Mouse (Mus musculus) CH12.LX (cell line): ENCODE measurements around the gene Rabac1. TPM values are rescaled to one million over a fixed set of nuclear protein-coding genes. Genes with fewer than 3 reads are reported as not detected.

Experiments
- DNase-seq: peaks from one replicate; pipeline ENCODE4 v3.0.0-alpha.2; 2013; ENCODE audit errors: extremely low read depth
- H3K27ac ChIP-seq: 2 replicates; pipeline ENCODE4 v1.5.1; 2012; ENCODE audit warnings: low read depth, mild to moderate bottlenecking, control low read depth, moderate library complexity; ENCODE audit not compliant: insufficient read depth
- H3K27me3 ChIP-seq: replicated peaks from 2 replicates; pipeline ENCODE3; 2012; ENCODE audit warnings: inconsistent platforms
- H3K36me3 ChIP-seq, 2 experiments: replicated peaks in 1 of 2; 2 replicates each; pipeline versions ENCODE3 to v1.6.1; 2012; ENCODE audit warnings: inconsistent platforms in 1 of 2, low read length in 1 of 2, mild to moderate bottlenecking in 1 of 2, mixed read lengths in 1 of 2, moderate library complexity in 1 of 2; ENCODE audit not compliant: control insufficient read depth in 1 of 2, insufficient read depth in 1 of 2
- H3K4me1 ChIP-seq, 2 experiments: 2 replicates each; pipeline ENCODE4 v1.6.1; 2012; ENCODE audit warnings: inconsistent platforms in 1 of 2, moderate library complexity in 1 of 2; ENCODE audit not compliant: insufficient read depth in 2 of 2, control insufficient read depth in 1 of 2
- H3K4me2 ChIP-seq: 2 replicates; pipeline ENCODE4 v1.6.1; 2012; ENCODE audit warnings: low read depth, mild to moderate bottlenecking, control low read depth; ENCODE audit not compliant: poor library complexity, insufficient read depth, severe bottlenecking
- H3K4me3 ChIP-seq, 3 experiments: fragments of 150-350 bp in 1 of 3; sonication (generic) in 1 of 3; replicated peaks in 1 of 3; 2 replicates each; pipeline versions ENCODE3 to v1.5.1; 2011 to 2012; ENCODE audit warnings: low read depth in 2 of 3, low read length in 2 of 3, mild to moderate bottlenecking in 2 of 3, moderate library complexity in 2 of 3, control low read depth in 1 of 3, improper control_type of control experiment in 1 of 3, inconsistent platforms in 1 of 3, mixed read lengths in 1 of 3; ENCODE audit not compliant: poor library complexity in 1 of 3
- H3K79me2 ChIP-seq: replicated peaks from 2 replicates; pipeline ENCODE4 v1.6.1; 2012; ENCODE audit warnings: mild to moderate bottlenecking, moderate library complexity; ENCODE audit not compliant: control insufficient read depth, poor library complexity, insufficient read depth, severe bottlenecking; ENCODE audit errors: extremely low read depth
- H3K9ac ChIP-seq: 2 replicates; pipeline ENCODE4 v1.6.1; 2012; ENCODE audit warnings: low read depth, mild to moderate bottlenecking, control low read depth, moderate library complexity; ENCODE audit not compliant: insufficient read depth
- H3K9me3 ChIP-seq: replicated peaks from 2 replicates; pipeline ENCODE3; 2012; ENCODE audit warnings: low read length, inconsistent platforms, mixed read lengths
- BHLHE40 ChIP-seq: IDR thresholded peaks from 2 replicates; pipeline ENCODE4 v1.6.1; 2011; ENCODE audit warnings: mild to moderate bottlenecking, low read depth, low read length, improper control_type of control experiment
- CHD1 ChIP-seq: IDR thresholded peaks from 2 replicates; pipeline ENCODE4 v1.6.1; 2012; ENCODE audit warnings: low read depth, low read length, improper control_type of control experiment, inconsistent platforms
- CHD2 ChIP-seq: IDR thresholded peaks from 2 replicates; pipeline ENCODE4 v1.6.1; 2011; ENCODE audit warnings: low read length, improper control_type of control experiment
- CTCF ChIP-seq, 2 experiments: IDR thresholded peaks in 1 of 2; conservative IDR thresholded peaks in 1 of 2; 2 replicates each; pipeline ENCODE4 v1.5.1; 2011 to 2012; ENCODE audit warnings: low read depth in 2 of 2, low read length in 2 of 2, improper control_type of control experiment in 1 of 2, inconsistent platforms in 1 of 2, mild to moderate bottlenecking in 1 of 2, moderate library complexity in 1 of 2
- E2F4 ChIP-seq: IDR thresholded peaks from 2 replicates; pipeline ENCODE4 v1.6.1; 2011; ENCODE audit warnings: low read depth, low read length, improper control_type of control experiment; ENCODE audit not compliant: insufficient replicate concordance
- ELF1 ChIP-seq: IDR thresholded peaks from 2 replicates; pipeline ENCODE4 v1.6.1; 2014; ENCODE audit warnings: low read depth, mild to moderate bottlenecking, inconsistent platforms, low read length, improper control_type of control experiment
- EP300 ChIP-seq: IDR thresholded peaks from 2 replicates; pipeline ENCODE4 v1.6.1; 2011; ENCODE audit warnings: low read length, improper control_type of control experiment
- ETS1 ChIP-seq: conservative IDR thresholded peaks from 2 replicates; pipeline ENCODE4 v1.6.1; 2012; ENCODE audit warnings: low read depth, mild to moderate bottlenecking, inconsistent platforms, low read length, improper control_type of control experiment, moderate library complexity
- GABPA ChIP-seq: IDR thresholded peaks from 2 replicates; pipeline ENCODE4 v1.6.1; 2012; ENCODE audit warnings: low read depth, low read length, improper control_type of control experiment, inconsistent platforms; ENCODE audit not compliant: insufficient replicate concordance
- HCFC1 ChIP-seq: IDR thresholded peaks from 2 replicates; pipeline ENCODE4 v1.6.1; 2012; ENCODE audit warnings: low read depth, mild to moderate bottlenecking, inconsistent platforms, low read length, improper control_type of control experiment
- IRF4 ChIP-seq: IDR thresholded peaks from 2 replicates; pipeline ENCODE4 v1.6.1; 2014; ENCODE audit warnings: low read depth, mild to moderate bottlenecking, inconsistent platforms, low read length, improper control_type of control experiment
- JUN ChIP-seq: IDR thresholded peaks from 2 replicates; pipeline ENCODE4 v1.6.1; 2011; ENCODE audit warnings: low read depth, mild to moderate bottlenecking, low read length, improper control_type of control experiment, moderate library complexity; ENCODE audit not compliant: insufficient read depth
- JUND ChIP-seq: conservative IDR thresholded peaks from 2 replicates; pipeline ENCODE4 v1.6.1; 2011; ENCODE audit warnings: low read depth, low read length, improper control_type of control experiment
- KAT2A ChIP-seq: IDR thresholded peaks from 2 replicates; pipeline ENCODE4 v1.6.1; 2012; ENCODE audit warnings: low read length, improper control_type of control experiment, inconsistent platforms; ENCODE audit not compliant: insufficient replicate concordance
- MAFK ChIP-seq: IDR thresholded peaks from 2 replicates; pipeline ENCODE4 v1.6.1; 2011; ENCODE audit warnings: low read length, improper control_type of control experiment; ENCODE audit not compliant: insufficient replicate concordance
- MAX ChIP-seq: IDR thresholded peaks from 2 replicates; pipeline ENCODE4 v1.6.1; 2011; ENCODE audit warnings: low read length, improper control_type of control experiment
- MAZ ChIP-seq: IDR thresholded peaks from 2 replicates; pipeline ENCODE4 v1.6.1; 2012; ENCODE audit warnings: low read depth, mild to moderate bottlenecking, inconsistent platforms, low read length, improper control_type of control experiment, moderate library complexity
- MEF2A ChIP-seq: IDR thresholded peaks from 2 replicates; pipeline ENCODE4 v1.6.1; 2014; ENCODE audit warnings: low read depth, mild to moderate bottlenecking, inconsistent platforms, low read length, improper control_type of control experiment, borderline replicate concordance
- MXI1 ChIP-seq: IDR thresholded peaks from 2 replicates; pipeline ENCODE4 v1.6.1; 2011; ENCODE audit warnings: mild to moderate bottlenecking, low read depth, low read length, improper control_type of control experiment
- MYC ChIP-seq: IDR thresholded peaks from 2 replicates; pipeline ENCODE4 v1.6.1; 2011; ENCODE audit warnings: low read depth, mild to moderate bottlenecking, improper control_type of control experiment, low read length
- NELFE ChIP-seq: IDR thresholded peaks from 2 replicates; pipeline ENCODE4 v1.6.1; 2011; ENCODE audit warnings: low read depth, low read length, improper control_type of control experiment
- NRF1 ChIP-seq: IDR thresholded peaks from 2 replicates; pipeline ENCODE4 v1.6.1; 2014; ENCODE audit warnings: low read depth, mild to moderate bottlenecking, inconsistent platforms, low read length, improper control_type of control experiment, moderate library complexity
- PAX5 ChIP-seq: IDR thresholded peaks from 2 replicates; pipeline ENCODE4 v1.6.1; 2012; ENCODE audit warnings: low read length, inconsistent platforms, mixed read lengths
- POLR2A ChIP-seq: IDR thresholded peaks from 2 replicates; pipeline ENCODE4 v1.6.1; 2011; ENCODE audit warnings: low read depth, mild to moderate bottlenecking, improper control_type of control experiment, low read length
- POLR2AphosphoS2 ChIP-seq: IDR thresholded peaks from 2 replicates; pipeline ENCODE4 v1.6.1; 2011; ENCODE audit warnings: low read depth, low read length, improper control_type of control experiment
- RAD21 ChIP-seq: IDR thresholded peaks from 2 replicates; pipeline ENCODE4 v1.6.1; 2011; ENCODE audit warnings: low read depth, mild to moderate bottlenecking, low read length, improper control_type of control experiment, moderate library complexity
- RCOR1 ChIP-seq: conservative IDR thresholded peaks from 2 replicates; pipeline ENCODE4 v1.6.1; 2012; ENCODE audit warnings: low read depth, mild to moderate bottlenecking, inconsistent platforms, low read length, improper control_type of control experiment
- SIN3A ChIP-seq: IDR thresholded peaks from 2 replicates; pipeline ENCODE4 v1.6.1; 2012; ENCODE audit warnings: low read length, improper control_type of control experiment, inconsistent platforms
- SMC3 ChIP-seq: IDR thresholded peaks from 2 replicates; pipeline ENCODE4 v1.6.1; 2011; ENCODE audit warnings: low read depth, low read length, improper control_type of control experiment
- TBP ChIP-seq: conservative IDR thresholded peaks from 2 replicates; pipeline ENCODE4 v1.6.1; 2011; ENCODE audit warnings: low read depth, low read length, improper control_type of control experiment
- TCF12 ChIP-seq: IDR thresholded peaks from 2 replicates; pipeline ENCODE4 v1.6.1; 2014; ENCODE audit warnings: low read depth, mild to moderate bottlenecking, inconsistent platforms, low read length, improper control_type of control experiment
- UBTF ChIP-seq: IDR thresholded peaks from 2 replicates; pipeline ENCODE4 v1.6.1; 2012; ENCODE audit warnings: low read depth, mild to moderate bottlenecking, inconsistent platforms, low read length, improper control_type of control experiment, moderate library complexity
- USF1 ChIP-seq: IDR thresholded peaks from 2 replicates; pipeline ENCODE4 v1.6.1; 2014; ENCODE audit warnings: low read depth, mild to moderate bottlenecking, inconsistent platforms, low read length, improper control_type of control experiment
- USF2 ChIP-seq: conservative IDR thresholded peaks from 2 replicates; pipeline ENCODE4 v1.6.1; 2011; ENCODE audit warnings: low read depth, low read length, improper control_type of control experiment
- ZC3H11A ChIP-seq: IDR thresholded peaks from 2 replicates; pipeline ENCODE4 v1.6.1; 2012; ENCODE audit warnings: low read depth, mild to moderate bottlenecking, inconsistent platforms, low read length, improper control_type of control experiment
- ZMIZ1 ChIP-seq: IDR thresholded peaks from 2 replicates; pipeline ENCODE4 v1.6.1; 2012; ENCODE audit warnings: low read depth, mild to moderate bottlenecking, inconsistent platforms, low read length, improper control_type of control experiment
- ZNF384 ChIP-seq: IDR thresholded peaks from 2 replicates; pipeline ENCODE4 v1.6.1; 2012; ENCODE audit warnings: low read depth, low read length, improper control_type of control experiment, inconsistent platforms
- dilution Hi-C: fragments of 300-500 bp; cut with MboI; formaldehyde crosslinking; loops from 2 replicates; pipeline ENCODE4 v1.14.3; 2020; ENCODE audit warnings: low sequenced_read_pairs; ENCODE audit not compliant: extremely low pct_unique_long_range_greater_than_20kb, extremely low pct_ligation_motif_present
- in situ Hi-C: fragments of 300-500 bp; cut with MboI; formaldehyde crosslinking; loops from 3 replicates; pipeline ENCODE4 v1.14.3; 2019; ENCODE audit warnings: low sequenced_read_pairs, low pct_ligation_motif_present, low pct_unique_long_range_greater_than_20kb, mixed read lengths
- polyA plus RNA-seq: library from polyadenylated mRNA; unstranded; fragments of >175 nt; gene quantifications from 2 replicates; pipeline ENCODE4 v1.2.1, GENCODE M21; 2012; ENCODE audit warnings: low read depth; ENCODE audit not compliant: insufficient read length
- total RNA-seq, 2 experiments: library from RNA; depleted of rRNA; stranded (reverse); fragments of 300-350 nt in 1 of 2; fragments of >200 nt in 1 of 2; gene quantifications; 2 replicates each; pipeline ENCODE4 v1.2.3; 2012 to 2014

Gene Rabac1
- total RNA-seq (2012; rRNA removed) (89.0 and 135 TPM in 2 replicates), total RNA-seq (2014; rRNA removed) (64.4 and 70.5 TPM in 2 replicates), polyA plus RNA-seq (37.3 and 44.6 TPM in 2 replicates)

DNA sequence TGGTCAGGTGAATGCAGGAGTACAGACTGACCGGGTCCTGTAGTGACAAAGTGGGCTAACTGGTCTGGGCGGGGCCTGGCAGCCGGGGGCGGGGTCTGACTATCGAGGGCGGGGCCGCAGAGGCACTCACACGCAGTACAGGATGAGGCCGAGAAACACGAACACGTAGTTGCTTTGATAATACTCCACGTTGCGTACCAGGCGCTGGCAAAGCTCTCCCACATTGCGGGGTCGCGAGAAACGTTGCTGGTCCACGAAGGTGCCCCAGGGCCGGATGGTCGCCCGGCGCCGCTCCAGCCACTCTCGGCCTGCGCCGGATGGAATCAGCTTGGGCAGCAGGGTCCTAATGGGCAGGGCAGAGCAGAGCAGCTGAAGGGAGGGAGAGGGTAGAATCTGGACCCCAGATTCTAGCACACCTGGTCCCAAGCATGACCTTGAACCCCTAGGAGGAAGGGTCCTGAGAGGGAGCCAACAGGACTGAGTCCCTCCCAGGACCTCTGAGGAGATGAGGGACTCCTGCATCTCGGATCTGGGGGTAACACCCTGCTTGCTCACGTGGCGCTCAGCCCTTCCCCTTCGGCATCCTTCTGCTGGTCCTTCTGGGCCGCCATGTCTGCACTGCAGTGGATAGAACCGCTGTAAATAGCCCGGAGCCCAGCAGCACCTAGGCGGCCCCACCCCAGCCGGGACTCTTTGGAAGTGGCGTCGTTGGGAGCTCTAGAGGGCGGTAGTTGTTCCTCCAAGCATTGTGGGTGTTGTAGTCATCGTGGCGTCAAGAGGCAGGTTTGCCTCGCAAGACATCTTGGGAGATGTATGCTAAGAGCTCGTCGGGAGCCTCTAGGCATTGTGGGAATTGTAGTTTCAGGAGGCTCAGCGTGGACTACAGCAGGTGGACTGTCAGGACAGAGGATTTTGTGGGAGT is at the start of gene Rabac1:
Gene Rabac1 (minus strand): TSS at position 783 of the 922 bp plus-strand sequence.
- dilution Hi-C loops = no loop called here
- H3K27me3 ChIP-seq = peaks cover 16% of the 10 kb centered on the region
- H3K9ac ChIP-seq = peak within 1 kb of the TSS; percentile 67
- H3K9me3 ChIP-seq = no peaks in the 10 kb centered on the region
- peak within 1 kb of the TSS; percentile 62 to 87 (median 81) for H3K4me3 ChIP-seq
- TF ChIP-seq NRF1 (0 out of 2 replicates have a peak, but pooled peaks have one; percentile 34), CHD2 (no peak), USF2 (no peak), POLR2AphosphoS2 (no peak), SIN3A (peak; percentile 39), MAX (peak; percentile 42; the same call in 1 of the 2 replicates), GABPA (peak; percentile 92; the same call in 1 of the 2 replicates), ETS1 (no peak), MAZ (0 out of 2 replicates have a peak, but pooled peaks have one; percentile 32), IRF4 (peak; percentile 69; the same call in 1 of the 2 replicates), POLR2A (peak; percentile 66; the same call in 1 of the 2 replicates), RCOR1 (no peak), RAD21 (no peak), ZNF384 (no peak), EP300 (no peak), NELFE (peak; percentile 50), MEF2A (no peak), ZMIZ1 (no peak), MXI1 (peak; percentile 22; the same call in 1 of the 2 replicates), CTCF (conservative IDR thresholded peaks at IDR 0.05 in 1 of 2, IDR thresholded peaks at IDR 0.05 in 1 of 2; ENCODE audit: low read depth in 2 of 2, low read length in 2 of 2) (peak in 1 of 2 experiments; percentile 58; a peak in 2 of 4 replicates), MYC (peak; percentile 78; the same call in 1 of the 2 replicates), ELF1 (peak; percentile 86), TBP (peak; percentile 65; the same call in 1 of the 2 replicates), ZC3H11A (no peak), BHLHE40 (0 out of 2 replicates have a peak, but pooled peaks have one; percentile 3), PAX5 (no peak), CHD1 (no peak), JUN (no peak), E2F4 (no peak), JUND (no peak), USF1 (no peak), KAT2A (peak; percentile 99), UBTF (no peak), TCF12 (peak; percentile 56; the same call in 1 of the 2 replicates), SMC3 (no peak), HCFC1 (peak; percentile 97), MAFK (no peak)
- in situ Hi-C loops = no loop called here
- peaks cover 0 to 17% of the 10 kb centered on the region in 2 experiments for H3K36me3 ChIP-seq
- peak; percentile 97 for DNase-seq
- H3K27ac ChIP-seq = peak within 1 kb of the TSS; percentile 23; the same call in 1 of the 2 replicates
- H3K4me1 ChIP-seq = peaks cover 5 to 27% of the 10 kb centered on the region in 2 experiments; a peak in 3 of 4 replicates
- H3K79me2 ChIP-seq = no peaks in the 10 kb centered on the region
- peak within 1 kb of the TSS; percentile 76 for H3K4me2 ChIP-seq
